Mouse (Mus musculus) heart, postnatal 0 days (tissue): ENCODE results near the gene Dnajb6.
"Not testable (repeated sequence)": the region's sequence is repeated elsewhere in the genome, so short reads cannot be mapped to it uniquely, and the experiment has no call there.

ENCODE experiments used
- CTCF ChIP-seq: IDR thresholded peaks from 2 replicates; pipeline ENCODE4 v1.5.1; 2016; ENCODE audit warnings: antibody characterized with exemption, control low read depth, low read depth
- EP300 ChIP-seq: IDR thresholded peaks from 2 replicates; pipeline ENCODE4 v1.6.1; 2016; ENCODE audit warnings: antibody characterized with exemption, low read depth

- not testable (repeated sequence) for TF ChIP-seq CTCF, EP300
Observed at GRCm38 (mm10) chr5:29726070-29726469, 9.4 kb upstream of the Dnajb6 start.
